Mouse (Mus musculus): Measurements from ENCODE around the gene Kcnh2.

The Kcnh2 gene

GRCm38 (mm10) chr5:24378700-24379099, 27.3 kb upstream of the Kcnh2 start:
- no peak for DNase-seq (ENCODE audit: low read depth, low spot score)

GRCm38 (mm10) chr5:24374666-24375328, 23.4 kb upstream of the Kcnh2 start:
- DNase-seq (ENCODE audit: low read depth, low spot score): no peak

- no peak for DNase-seq (ENCODE audit: low read depth, low spot score)
These were observed 22.8 kb upstream of the Kcnh2 start for GRCm38 (mm10) chr5:24374216-24374615.

- DNase-seq (ENCODE audit: low read depth, low spot score): no peak
These were observed 22.4 kb upstream of the Kcnh2 start for GRCm38 (mm10) chr5:24373807-24374206.

- DNase-seq (ENCODE audit: low read depth, low spot score): no peak
These were observed 18.4 kb upstream of the Kcnh2 start for GRCm38 (mm10) chr5:24369767-24370166.

- no peak for DNase-seq (ENCODE audit: low read depth, low spot score)
These were observed 15.0 kb upstream of the Kcnh2 start for GRCm38 (mm10) chr5:24366426-24366825.

GRCm38 (mm10) chr5:24365528-24365927, 14.1 kb upstream of the Kcnh2 start:
- DNase-seq (ENCODE audit: low read depth, low spot score): no peak

GRCm38 (mm10) chr5:24364963-24365362, 13.6 kb upstream of the Kcnh2 start:
- DNase-seq (ENCODE audit: low read depth, low spot score): no peak

GRCm38 (mm10) chr5:24364508-24364907, 13.1 kb upstream of the Kcnh2 start, which contains the start of gene Nos3:
Gene Nos3, plus strand, starts transcription at chr5:24364810.
- no peak for DNase-seq (ENCODE audit: low read depth, low spot score)

GRCm38 (mm10) chr5:24364061-24364460, 12.7 kb upstream of the Kcnh2 start:
- DNase-seq (ENCODE audit: low read depth, low spot score): no peak

GRCm38 (mm10) chr5:24363467-24363866, 12.1 kb upstream of the Kcnh2 start:
- DNase-seq (ENCODE audit: low read depth, low spot score): no peak

GRCm38 (mm10) chr5:24360792-24361454, 9.5 kb upstream of the Kcnh2 start:
- peak; percentile 91 for DNase-seq (ENCODE audit: low read depth, low spot score)

GRCm38 (mm10) chr5:24357461-24357860, 6.1 kb upstream of the Kcnh2 start:
- peak; percentile 95 for DNase-seq (ENCODE audit: low read depth, low spot score)

- DNase-seq (ENCODE audit: low read depth, low spot score): no peak
These were observed 5.4 kb upstream of the Kcnh2 start for GRCm38 (mm10) chr5:24356764-24357163.

GRCm38 (mm10) chr5:24353327-24353726, 1.9 kb upstream of the Kcnh2 start:
- no peak for DNase-seq (ENCODE audit: low read depth, low spot score)

GRCm38 (mm10) chr5:24352251-24352859, 951 bp upstream of the Kcnh2 start:
- DNase-seq (ENCODE audit: low read depth, low spot score): peak; percentile 29

GRCm38 (mm10) chr5:24351701-24352171, 332 bp upstream of the Kcnh2 start:
- DNase-seq (ENCODE audit: low read depth, low spot score): peak; percentile 77

- no peak for DNase-seq (ENCODE audit: low read depth, low spot score)
These were observed 713 bp downstream of the Kcnh2 start for GRCm38 (mm10) chr5:24350531-24351250.

GRCm38 (mm10) chr5:24350073-24350472, 1.3 kb downstream of the Kcnh2 start:
- no peak for DNase-seq (ENCODE audit: low read depth, low spot score)

GRCm38 (mm10) chr5:24348546-24348945, 2.9 kb downstream of the Kcnh2 start:
- peak; percentile 64 for DNase-seq (ENCODE audit: low read depth, low spot score)

GRCm38 (mm10) chr5:24348128-24348527, 3.3 kb downstream of the Kcnh2 start:
- peak; percentile 94 for DNase-seq (ENCODE audit: low read depth, low spot score)

All from CD4-positive, CD25-positive, alpha-beta regulatory T cell, adult 2 months (primary cell).